ENCODE assay signal across 24 mouse cellular contexts in genomic region chr15:64000787-64001425, GRCm38 (mm10). TPM values are rescaled to one million over a fixed set of nuclear protein-coding genes. Genes with fewer than 3 reads are reported as not detected.
DNase-seq lines count a peak whose midpoint lies in the region; ATAC-seq lines count a peak whose summit lies in the region.
"Had no signal": no experiment of that assay in that cellular context is flagged by ENCODE, and none has a peak within 500 bp of the region (broad histone marks: within the 10 kb centered on the region; RNA-seq: fewer than 3 reads in every experiment).

No protein-coding gene starts in this region.

- H3K27ac ChIP-seq in liver, embryonic 15.5 days (replicated peaks) = peak overlapping the region; percentile 48
- no peak overlapping the region for H3K27ac ChIP-seq in liver, embryonic 11.5 days (ENCODE audit: low read depth, low read length)
- no peak overlapping the region for H3K27ac ChIP-seq in limb, embryonic 10.5 days
- no peak overlapping the region for H3K27ac ChIP-seq in hindbrain, embryonic 13.5 days
- H3K27ac ChIP-seq: embryonic facial prominence, embryonic 10.5 days; embryonic facial prominence, embryonic 13.5 days; hindbrain, embryonic 14.5 days; hindbrain, postnatal 0 days had no signal

- no peak overlapping the region for H3K9ac ChIP-seq in liver, embryonic 15.5 days
- no peak overlapping the region for H3K9ac ChIP-seq in liver, embryonic 11.5 days (ENCODE audit: low read depth, low read length)
- H3K9ac ChIP-seq in hindbrain, embryonic 13.5 days = no peak overlapping the region
- H3K9ac ChIP-seq: embryonic facial prominence, embryonic 13.5 days; forebrain, embryonic 12.5 days; hindbrain, embryonic 14.5 days had no signal

- H3K4me3 ChIP-seq in liver, embryonic 15.5 days (replicated peaks) = no peak overlapping the region
- no peak overlapping the region for H3K4me3 ChIP-seq in liver, embryonic 11.5 days (ENCODE audit: low read depth, low read length)
- peak overlapping the region; percentile 42 for H3K4me3 ChIP-seq in megakaryocyte, embryonic 14.5 days (replicated peaks)
- H3K4me3 ChIP-seq in limb, embryonic 10.5 days = no peak overlapping the region
- H3K4me3 ChIP-seq in hindbrain, embryonic 13.5 days = no peak overlapping the region
- H3K4me3 ChIP-seq: embryonic facial prominence, embryonic 10.5 days; embryonic facial prominence, embryonic 13.5 days; erythroblast, embryonic 14.5 days; forebrain, embryonic 12.5 days had no signal

- no peak for ATAC-seq in liver, embryonic 15.5 days (ENCODE audit: insufficient read depth)
- no peak for ATAC-seq in liver, embryonic 11.5 days (replicated peaks; ENCODE audit: low FRiP score)
- no peak for ATAC-seq in megakaryocyte, adult 5-6 weeks (ENCODE audit: poor library complexity, severe bottlenecking)
- ATAC-seq in hindbrain, embryonic 13.5 days (ENCODE audit: low FRiP score) = no peak
- ATAC-seq: CD4-positive, CD25-positive, alpha-beta regulatory T cell, adult 4 months; forebrain, embryonic 16.5 days; hindbrain, postnatal 0 days; inflammation-experienced regulatory T-cells, adult 6 months; intestine, embryonic 16.5 days had no signal

- no peak for DNase-seq in liver, embryonic 11.5 days (ENCODE audit: low spot score)
- DNase-seq in limb, embryonic 10.5 days (ENCODE audit: low spot score) = peak; percentile 24
- DNase-seq in embryo, embryonic 10 days (ENCODE audit: low spot score) = no peak
- DNase-seq: adrenal gland, adult 2 months; adrenal gland, postnatal 14 days; cerebellum, adult 18-20 months; cerebellum, adult 9-11 months; cerebellum, postnatal 25 days; gastrocnemius, postnatal 25 days had no signal

- WGBS in liver, embryonic 15.5 days (ENCODE audit: insufficient replicate concordance) = 55% methylated on average over 4 of the region's 4 CpGs
- WGBS in liver, embryonic 11.5 days = 75% methylated on average over 4 of the region's 4 CpGs
- 81% methylated on average over 4 of the region's 4 CpGs for WGBS in limb, embryonic 10.5 days
- 89% methylated on average over 4 of the region's 4 CpGs for WGBS in hindbrain, embryonic 13.5 days

- H3K27me3 ChIP-seq in liver, embryonic 15.5 days = no peaks in the 10 kb centered on the region
- H3K27me3 ChIP-seq in liver, embryonic 11.5 days (replicated peaks; ENCODE audit: control insufficient read depth, insufficient read depth, low read length) = no peaks in the 10 kb centered on the region
- H3K27me3 ChIP-seq in megakaryocyte, embryonic 14.5 days (replicated peaks) = no peaks in the 10 kb centered on the region
- H3K27me3 ChIP-seq in limb, embryonic 10.5 days (ENCODE audit: low read depth, poor library complexity, severe bottlenecking) = no peaks in the 10 kb centered on the region
- H3K27me3 ChIP-seq in hindbrain, embryonic 13.5 days = no peaks in the 10 kb centered on the region; the same call in 1 of the 2 replicates
- H3K27me3 ChIP-seq: embryonic facial prominence, embryonic 13.5 days; forebrain, embryonic 12.5 days had no signal

- H3K4me2 ChIP-seq in liver, embryonic 15.5 days = peak overlapping the region; percentile 13
- H3K4me2 ChIP-seq in liver, embryonic 11.5 days = no peak overlapping the region
- no peak overlapping the region for H3K4me2 ChIP-seq in hindbrain, embryonic 13.5 days
- H3K4me2 ChIP-seq: embryonic facial prominence, embryonic 13.5 days; forebrain, embryonic 12.5 days; heart, embryonic 11.5 days; hindbrain, embryonic 14.5 days had no signal

- no peaks in the 10 kb centered on the region for H3K9me3 ChIP-seq in liver, embryonic 15.5 days (replicated peaks)
- no peaks in the 10 kb centered on the region for H3K9me3 ChIP-seq in liver, embryonic 11.5 days (ENCODE audit: control insufficient read depth, low read length)
- H3K9me3 ChIP-seq in megakaryocyte, embryonic 14.5 days = no peaks in the 10 kb centered on the region
- no peaks in the 10 kb centered on the region for H3K9me3 ChIP-seq in limb, embryonic 10.5 days (replicated peaks)
- no peaks in the 10 kb centered on the region for H3K9me3 ChIP-seq in hindbrain, embryonic 13.5 days
- H3K9me3 ChIP-seq: embryonic facial prominence, embryonic 10.5 days; embryonic facial prominence, embryonic 13.5 days; forebrain, embryonic 12.5 days had no signal

- H3K36me3 ChIP-seq in liver, embryonic 15.5 days (replicated peaks) = no peaks in the 10 kb centered on the region
- H3K36me3 ChIP-seq in liver, embryonic 11.5 days (ENCODE audit: control insufficient read depth, insufficient read depth, low read length) = no peaks in the 10 kb centered on the region
- peaks cover 12% of the 10 kb centered on the region for H3K36me3 ChIP-seq in megakaryocyte, embryonic 14.5 days (replicated peaks; ENCODE audit: low read length)
- no peaks in the 10 kb centered on the region for H3K36me3 ChIP-seq in limb, embryonic 10.5 days
- no peaks in the 10 kb centered on the region for H3K36me3 ChIP-seq in hindbrain, embryonic 13.5 days
- H3K36me3 ChIP-seq: embryonic facial prominence, embryonic 10.5 days; forebrain, embryonic 12.5 days had no signal

- H3K4me1 ChIP-seq in liver, embryonic 15.5 days (replicated peaks) = peaks cover 47% of the 10 kb centered on the region
- peaks cover 16% of the 10 kb centered on the region for H3K4me1 ChIP-seq in liver, embryonic 11.5 days (replicated peaks; ENCODE audit: control insufficient read depth, insufficient read depth, low read length)
- H3K4me1 ChIP-seq in megakaryocyte, embryonic 14.5 days = peaks cover 51% of the 10 kb centered on the region
- peaks cover 27% of the 10 kb centered on the region for H3K4me1 ChIP-seq in limb, embryonic 10.5 days
- peaks cover 28% of the 10 kb centered on the region for H3K4me1 ChIP-seq in hindbrain, embryonic 13.5 days (replicated peaks)

RNA-seq across cellular contexts. Expression of gene Fam49b, which starts 59.4 kb away (rescaled TPM):
- polyA plus RNA-seq in liver, embryonic 15.5 days (2015; fragmentation: Nextera tagmentation; extraction: Ambion mirVana) = 32.2 and 36.0 TPM in 2 replicates
- 70.8 and 74.7 TPM in 2 replicates for polyA plus RNA-seq in liver, embryonic 11.5 days (2014; fragmentation: Nextera tagmentation; extraction: Ambion mirVana)
- polyA plus RNA-seq in megakaryocyte, embryonic 14.5 days (2012; ENCODE audit: insufficient read depth, low replicate concordance) = 5.2 and 19.7 TPM in 2 replicates
- 730 and 796 TPM in 2 replicates for total RNA-seq in megakaryocyte, adult 5-6 weeks (2015)
- 481 and 508 TPM in 2 replicates for total RNA-seq in megakaryocyte, adult 5-6 weeks (2017)
- 66.5 and 71.0 TPM in 2 replicates for polyA plus RNA-seq in limb, embryonic 10.5 days (2016; fragmentation: Nextera tagmentation; extraction: Ambion mirVana)
- polyA plus RNA-seq in hindbrain, embryonic 13.5 days (2015; fragmentation: Nextera tagmentation; extraction: Ambion mirVana) = 109 and 113 TPM in 2 replicates
